Mouse (Mus musculus) liver (tissue): ENCODE measurements around the gene Lamc3.

Experiments used
- DNase-seq: peaks from one replicate; pipeline ENCODE4 v3.0.0-alpha.2; 2020; ENCODE audit warnings: mixed read lengths

Lamc3 gene

GRCm38 (mm10) chr2:31987774-31988173 is 100.7 kb downstream of the Lamc3 start:
- DNase-seq = no peak

- no peak for DNase-seq
Observed at GRCm38 (mm10) chr2:31990961-31991360, 103.9 kb downstream of the Lamc3 start.

DNA sequence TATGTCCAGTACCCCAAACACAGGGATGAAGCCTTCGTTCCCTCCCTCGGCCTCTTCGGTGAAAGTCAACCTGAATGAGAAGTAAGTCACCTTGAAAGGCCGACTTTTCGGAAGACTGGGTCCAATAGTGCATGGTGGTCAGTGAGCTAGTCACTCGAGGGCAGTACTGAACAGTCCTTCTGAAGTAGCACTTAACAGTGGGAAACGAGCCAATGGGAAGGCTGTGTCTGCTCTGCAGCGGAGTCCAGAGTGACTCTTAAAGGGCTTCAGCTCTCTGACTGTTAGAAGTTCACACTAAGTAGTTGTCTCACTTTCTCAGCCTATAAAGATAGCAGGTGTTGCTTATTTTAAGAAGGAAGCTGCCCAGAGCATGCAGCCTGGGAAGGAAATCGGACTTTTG is 107.8 kb downstream of the Lamc3 start:
- DNase-seq = no peak

DNA sequence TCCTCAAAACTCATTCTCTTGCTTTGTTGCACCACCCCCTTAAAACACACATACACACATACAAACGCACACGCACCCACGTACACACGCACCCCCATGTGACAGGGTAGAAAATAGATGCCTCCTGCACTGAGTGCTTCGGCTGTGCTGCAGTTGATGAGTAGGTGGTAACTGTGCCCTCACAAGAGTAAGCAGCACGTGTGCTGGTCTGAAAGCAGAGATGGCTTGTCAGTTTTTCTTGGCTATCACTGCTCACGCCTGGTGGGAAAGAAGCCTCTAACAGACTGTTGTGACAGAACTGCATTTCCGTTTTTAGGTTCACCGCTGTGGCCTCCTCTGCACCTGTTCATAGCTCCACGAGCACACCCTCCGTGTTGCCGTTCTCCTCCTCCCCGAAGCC is 109.0 kb downstream of the Lamc3 start:
- DNase-seq = no peak
